Mouse (Mus musculus): ENCODE data around the gene Baiap2l1. TPM values are rescaled to one million over a fixed set of nuclear protein-coding genes. Genes with fewer than 3 reads are reported as not detected.

The Baiap2l1 gene
- polyA plus RNA-seq, 1 experiment: 0.42 TPM

- no peak for DNase-seq (ENCODE audit: extremely low spot score in 1 of 2, low spot score in 1 of 2)
These were observed 69.5 kb downstream of the Baiap2l1 start for GRCm38 (mm10) chr5:144288391-144288790.

- DNase-seq (ENCODE audit: extremely low spot score in 1 of 2, low spot score in 1 of 2): no peak
These were observed 70.6 kb downstream of the Baiap2l1 start for GRCm38 (mm10) chr5:144287267-144287820.

- DNase-seq (ENCODE audit: extremely low spot score in 1 of 2, low spot score in 1 of 2): no peak
These were observed 71.2 kb downstream of the Baiap2l1 start for GRCm38 (mm10) chr5:144286591-144287266.

DNA sequence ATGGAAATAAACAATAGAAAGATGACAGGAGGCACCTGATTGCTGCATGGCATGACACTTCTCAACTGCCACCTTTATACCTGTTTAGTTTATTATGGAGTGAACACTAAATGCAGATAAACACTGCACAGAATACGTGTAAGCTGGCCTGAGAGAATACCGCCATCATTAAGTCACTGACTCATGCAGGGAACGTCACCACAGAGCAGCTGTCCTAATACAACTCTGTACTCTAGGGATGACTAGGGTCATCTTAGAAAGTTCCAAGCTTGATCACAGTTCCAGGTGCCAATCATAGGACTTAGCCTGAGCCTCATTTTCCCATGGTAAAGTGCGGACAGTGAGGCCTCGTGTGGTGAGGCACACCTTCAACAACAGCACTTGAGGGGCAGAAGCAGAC is 73.3 kb downstream of the Baiap2l1 start:
- no peak for DNase-seq (ENCODE audit: extremely low spot score in 1 of 2, low spot score in 1 of 2)

DNA sequence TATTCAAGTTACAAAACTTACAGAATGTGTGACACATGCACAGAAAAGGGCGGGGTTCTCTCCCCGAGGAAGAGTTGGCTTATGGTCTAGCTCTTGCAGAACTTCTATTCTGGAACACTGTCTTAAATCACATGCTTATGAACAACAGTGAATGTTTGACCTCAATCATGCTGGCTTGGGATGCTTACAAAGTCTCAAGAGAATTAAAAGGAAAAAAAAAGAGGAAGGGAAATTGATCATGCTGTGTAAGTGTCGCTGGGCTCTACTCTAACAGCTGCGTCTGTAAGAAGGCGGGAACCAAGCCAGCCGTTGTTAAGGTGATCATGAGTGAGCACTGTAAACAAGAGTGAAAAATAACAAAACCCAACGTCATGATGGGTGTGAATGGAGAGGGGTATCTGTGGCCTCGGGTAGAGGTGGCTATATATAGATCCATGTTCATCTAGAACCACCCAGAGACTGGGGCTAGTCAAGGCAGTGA is 74.3 kb downstream of the Baiap2l1 start:
- no peak for DNase-seq (ENCODE audit: extremely low spot score in 1 of 2, low spot score in 1 of 2)

DNA sequence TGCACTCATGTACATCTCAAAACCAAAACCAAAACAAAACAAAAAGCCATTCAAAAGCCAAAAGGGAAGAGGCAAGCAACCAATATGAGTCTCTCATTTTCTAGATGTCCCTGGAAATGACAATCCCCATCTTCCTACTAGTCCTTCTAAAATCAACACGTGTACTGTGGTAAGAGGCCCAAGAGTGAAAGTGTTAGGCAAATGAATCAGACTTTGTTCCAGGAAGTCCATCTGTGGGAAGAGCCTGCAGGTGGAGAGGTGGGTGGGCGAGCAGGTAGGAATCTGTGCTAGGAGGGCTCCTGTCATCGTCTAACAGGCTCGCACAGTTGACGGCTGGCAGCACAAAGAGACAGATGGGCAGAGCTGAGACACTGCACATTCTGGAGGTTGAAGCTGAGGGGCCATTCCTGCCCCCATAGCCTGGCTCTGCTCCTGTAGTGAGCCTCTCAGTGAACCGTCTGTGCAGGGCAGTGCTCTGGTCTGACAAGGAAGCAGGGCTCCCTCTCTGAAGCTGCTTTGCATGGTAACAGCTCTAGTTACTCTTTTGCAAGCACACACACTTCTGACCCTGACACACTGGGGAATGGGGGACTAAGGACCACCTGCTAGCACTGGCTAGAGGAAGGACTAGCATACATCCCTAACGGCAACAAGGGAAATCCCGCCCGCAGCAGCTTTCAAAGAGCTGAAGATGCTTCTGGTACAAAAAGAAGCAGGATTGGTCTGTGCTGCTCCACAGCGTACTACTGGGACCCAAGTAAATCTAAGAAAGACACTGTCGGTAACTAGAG is 75.2 kb downstream of the Baiap2l1 start:
- DNase-seq (ENCODE audit: extremely low spot score in 1 of 2, low spot score in 1 of 2): no peak

GRCm38 (mm10) chr5:144279926-144280325 is 78.0 kb downstream of the Baiap2l1 start:
- DNase-seq (ENCODE audit: extremely low spot score in 1 of 2, low spot score in 1 of 2): no peak

DNA sequence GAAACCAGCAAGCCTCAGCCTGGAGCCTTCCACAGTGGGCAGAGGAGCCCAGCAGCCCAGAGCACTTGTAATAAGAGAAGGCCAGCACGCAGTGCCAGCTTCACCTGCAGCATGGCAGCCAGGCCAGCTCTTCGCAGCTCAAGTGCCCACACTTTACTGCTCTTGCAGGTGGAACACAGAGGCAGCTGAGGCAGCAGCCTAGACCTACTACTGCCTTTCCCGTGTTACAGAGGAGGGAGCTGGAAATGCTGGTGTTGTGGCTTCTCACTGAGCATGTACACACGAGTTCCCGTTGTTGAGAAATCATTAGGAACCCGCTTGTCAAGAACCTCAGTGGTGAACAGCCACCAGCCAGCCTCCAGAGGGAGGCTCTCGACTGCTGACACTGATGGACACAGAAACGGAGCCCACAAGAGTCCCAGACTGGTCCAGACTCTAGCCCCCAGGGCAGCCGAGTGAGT is 78.8 kb downstream of the Baiap2l1 start:
- no peak for DNase-seq (ENCODE audit: extremely low spot score in 1 of 2, low spot score in 1 of 2)

DNA sequence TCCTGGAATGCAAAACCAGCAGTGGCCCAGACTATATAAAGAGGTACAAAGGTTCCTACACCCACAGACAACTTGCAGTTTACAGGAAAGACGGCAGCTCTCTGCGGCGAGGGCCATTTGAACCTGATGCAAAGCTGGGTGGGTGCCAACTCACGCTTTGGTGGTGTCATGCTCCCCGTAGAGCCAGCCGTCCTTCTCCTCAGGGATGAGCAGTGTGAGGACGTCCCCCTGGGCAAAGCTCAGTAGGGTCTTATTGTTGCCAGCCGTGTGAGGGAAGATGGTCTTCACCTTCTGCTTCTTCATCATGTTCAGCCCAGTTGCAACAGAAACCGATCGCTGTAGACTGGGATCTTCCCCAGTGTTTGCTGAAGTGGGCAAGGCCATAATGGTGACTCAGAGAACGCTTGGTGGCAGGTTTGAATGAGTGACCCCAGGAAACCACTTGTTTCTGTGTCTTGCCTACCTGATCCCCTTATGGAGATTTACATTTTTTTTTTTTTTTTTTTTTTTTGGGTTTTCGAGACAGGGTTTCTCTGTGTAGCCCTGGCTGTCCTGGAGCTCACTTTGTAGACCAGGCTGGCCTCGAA is 79.4 kb downstream of the Baiap2l1 start:
- no peak for DNase-seq (ENCODE audit: extremely low spot score in 1 of 2, low spot score in 1 of 2)

GRCm38 (mm10) chr5:144276898-144277630 is 80.8 kb downstream of the Baiap2l1 start:
- no peak for DNase-seq (ENCODE audit: extremely low spot score in 1 of 2, low spot score in 1 of 2)

DNA sequence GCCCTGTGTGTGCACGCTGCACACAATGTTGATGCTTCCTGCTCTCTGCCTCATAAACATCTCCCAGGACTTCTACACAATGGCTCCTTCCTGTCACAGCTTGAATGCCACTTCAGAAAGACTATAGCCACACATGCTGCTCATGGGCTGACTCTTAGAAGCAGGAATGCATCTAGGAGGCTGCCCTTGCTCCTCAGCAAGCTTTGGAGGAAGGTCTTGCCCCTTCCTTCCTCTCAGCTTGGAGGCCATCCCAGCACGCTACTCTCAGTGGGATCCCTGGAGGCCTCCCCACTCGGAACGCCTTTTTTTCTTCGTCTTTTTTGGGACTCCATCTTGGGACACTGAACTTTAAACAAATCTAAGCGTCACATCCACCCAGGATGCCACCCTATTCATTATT is 83.0 kb downstream of the Baiap2l1 start:
- DNase-seq (ENCODE audit: extremely low spot score in 1 of 2, low spot score in 1 of 2): no peak

DNA sequence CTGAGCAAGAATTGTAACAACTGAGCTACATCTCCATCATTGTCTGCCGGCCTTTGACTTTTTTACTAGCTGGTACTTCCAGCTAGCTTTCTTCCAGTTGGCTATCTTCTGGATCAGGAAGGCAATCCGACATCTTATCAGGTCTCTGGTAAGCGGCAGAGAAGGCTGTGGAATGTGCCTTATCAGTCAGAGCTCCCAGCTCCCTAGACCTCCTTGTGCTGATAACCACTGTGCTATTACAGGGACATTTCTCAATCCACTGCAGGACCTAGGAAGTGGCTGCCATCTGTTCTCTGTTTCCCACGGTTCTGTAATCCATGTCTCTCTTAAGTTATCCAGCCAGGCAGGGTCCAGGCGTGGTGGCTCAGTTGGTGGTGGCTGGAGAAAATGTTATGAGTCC is 86.1 kb downstream of the Baiap2l1 start:
- DNase-seq (ENCODE audit: extremely low spot score in 1 of 2, low spot score in 1 of 2): no peak

- DNase-seq (ENCODE audit: extremely low spot score in 1 of 2, low spot score in 1 of 2): no peak
These were observed 86.8 kb downstream of the Baiap2l1 start for GRCm38 (mm10) chr5:144271118-144271517.

- DNase-seq (ENCODE audit: extremely low spot score in 1 of 2, low spot score in 1 of 2): no peak
These were observed 87.5 kb downstream of the Baiap2l1 start for GRCm38 (mm10) chr5:144270420-144270819.

GRCm38 (mm10) chr5:144269926-144270325 is 88.0 kb downstream of the Baiap2l1 start:
- no peak for DNase-seq (ENCODE audit: extremely low spot score in 1 of 2, low spot score in 1 of 2)

GRCm38 (mm10) chr5:144267535-144268241 is 90.2 kb downstream of the Baiap2l1 start:
- peak in 1 of 2 experiments; percentile 72 for DNase-seq (ENCODE audit: extremely low spot score in 1 of 2, low spot score in 1 of 2)

GRCm38 (mm10) chr5:144263496-144263895 is 94.4 kb downstream of the Baiap2l1 start:
- no peak for DNase-seq (ENCODE audit: extremely low spot score in 1 of 2, low spot score in 1 of 2)

- DNase-seq (ENCODE audit: extremely low spot score in 1 of 2, low spot score in 1 of 2): no peak
These were observed 94.8 kb downstream of the Baiap2l1 start for GRCm38 (mm10) chr5:144263082-144263481.

- peak in 1 of 2 experiments; percentile 51 for DNase-seq (ENCODE audit: extremely low spot score in 1 of 2, low spot score in 1 of 2)
These were observed 96.1 kb downstream of the Baiap2l1 start for GRCm38 (mm10) chr5:144261829-144262228.

- no peak for DNase-seq (ENCODE audit: extremely low spot score in 1 of 2, low spot score in 1 of 2)
These were observed 96.6 kb downstream of the Baiap2l1 start for GRCm38 (mm10) chr5:144261309-144261708.

All from frontal cortex, adult 2 months (tissue).